Mouse (Mus musculus) embryonic facial prominence, embryonic 14.5 days (tissue): Measurements from ENCODE around the gene Heatr5b. TPM values are rescaled to one million over a fixed set of nuclear protein-coding genes. Genes with fewer than 3 reads are reported as not detected.

Experiments used
- polyA plus RNA-seq: library from polyadenylated mRNA; unstranded; fragments of >200 nt; fragmentation: Nextera tagmentation; extraction: Ambion mirVana; gene quantifications from 2 replicates; pipeline ENCODE4 v1.2.1, GENCODE M21; 2014

Gene Heatr5b
- polyA plus RNA-seq, 1 experiment from 2014 or later, result 14.6 TPM

Other genes with a start within 250 kb of the Heatr5b start
- gene Strn, start 98.2 kb downstream of the Heatr5b start, polyA plus RNA-seq, result 6.9 and 7.0 TPM in 2 replicates
- gene Gpatch11, start 203 bp upstream of the Heatr5b start, polyA plus RNA-seq, result 38.5 and 40.5 TPM in 2 replicates
- gene Eif2ak2, start 47.2 kb upstream of the Heatr5b start, polyA plus RNA-seq, result 6.8 and 8.0 TPM in 2 replicates
- gene Sult6b1, start 71.6 kb upstream of the Heatr5b start, polyA plus RNA-seq, result 0.22 and 0.75 TPM in 2 replicates
- gene Cebpzos, start 81.1 kb upstream of the Heatr5b start, polyA plus RNA-seq, result 95.6 and 96.4 TPM in 2 replicates
- gene Cebpz, start 101.7 kb upstream of the Heatr5b start, polyA plus RNA-seq, result 53.3 and 54.7 TPM in 2 replicates
- gene Ndufaf7, start 101.8 kb upstream of the Heatr5b start, polyA plus RNA-seq, result 49.0 and 52.5 TPM in 2 replicates
- gene Prkd3, start 185.5 kb upstream of the Heatr5b start, polyA plus RNA-seq, result 42.3 and 49.2 TPM in 2 replicates
- gene Qpct, start 216.5 kb upstream of the Heatr5b start, polyA plus RNA-seq, result 14.0 and 18.1 TPM in 2 replicates